Mouse (Mus musculus) bone marrow, adult 2 months (tissue): ENCODE results near the gene Tbck.

Experiments used
- CTCF ChIP-seq: fragments of 200-500 bp; IDR thresholded peaks from 2 replicates; pipeline ENCODE4 v1.5.1; 2011; ENCODE audit warnings: low read length, control low read depth; ENCODE audit not compliant: control insufficient read depth, insufficient read depth
- POLR2A ChIP-seq: fragments of 200-500 bp; IDR thresholded peaks from 2 replicates; pipeline ENCODE4 v1.6.1; 2011; ENCODE audit warnings: low read depth, mild to moderate bottlenecking, control low read depth, low read length, borderline replicate concordance; ENCODE audit not compliant: control insufficient read depth

- TF ChIP-seq CTCF (no peak), POLR2A (no peak)
Observed at GRCm38 (mm10) chr3:132814791-132815496, 131.0 kb downstream of the Tbck start.
